Mouse (Mus musculus) neural tube, embryonic 15.5 days (tissue): ENCODE measurements around the gene Rere. TPM values are rescaled to one million over a fixed set of nuclear protein-coding genes. Genes with fewer than 3 reads are reported as not detected.
"Not testable (repeated sequence)": the region's sequence is repeated elsewhere in the genome, so short reads cannot be mapped to it uniquely, and the experiment has no call there.

ENCODE experiments used
- ATAC-seq: fragments of 200-750 bp; cut with Nextera tagmentation; 2 replicates; pipeline ENCODE4 v1.8.0; 2017; ENCODE audit warnings: mild to moderate bottlenecking, moderate TSS enrichment, moderate library complexity; ENCODE audit not compliant: low FRiP score
- H3K27ac ChIP-seq: fragments of 300-500 bp; sonication (generic); replicated peaks from 2 replicates; pipeline ENCODE4 v1.5.1; 2015; ENCODE audit warnings: mild to moderate bottlenecking, inconsistent platforms
- H3K27me3 ChIP-seq: fragments of 300-500 bp; sonication (generic); replicated peaks from 2 replicates; pipeline ENCODE4 v1.6.1; 2015; ENCODE audit warnings: inconsistent platforms
- H3K36me3 ChIP-seq: fragments of 300-500 bp; sonication (generic); 2 replicates; pipeline ENCODE4 v1.6.1; 2015; ENCODE audit warnings: inconsistent platforms
- H3K4me1 ChIP-seq: fragments of 300-500 bp; sonication (generic); 2 replicates; pipeline ENCODE4 v1.6.1; 2015; ENCODE audit warnings: inconsistent platforms
- H3K4me2 ChIP-seq: fragments of 300-500 bp; sonication (generic); 2 replicates; pipeline ENCODE4 v1.6.1; 2015; ENCODE audit warnings: inconsistent platforms, mild to moderate bottlenecking, moderate library complexity
- H3K4me3 ChIP-seq: fragments of 300-500 bp; sonication (generic); replicated peaks from 2 replicates; pipeline ENCODE4 v1.5.1; 2015; ENCODE audit warnings: mild to moderate bottlenecking, inconsistent platforms
- H3K9ac ChIP-seq: fragments of 300-500 bp; sonication (generic); replicated peaks from 2 replicates; pipeline ENCODE4 v1.6.1; 2015; ENCODE audit warnings: mild to moderate bottlenecking, inconsistent platforms
- H3K9me3 ChIP-seq: fragments of 300-500 bp; sonication (generic); replicated peaks from 2 replicates; pipeline ENCODE4 v1.6.1; 2016; ENCODE audit warnings: inconsistent platforms
- WGBS: fragments of 180-500 bp; shearing (Covaris S2); methylation state at CpG from one replicate; pipeline ENCODE4 v1.1.7; 2015; ENCODE audit warnings: mixed read lengths; 5-methylcytosine and 5-hydroxymethylcytosine counted together
- polyA plus RNA-seq: library from polyadenylated mRNA; unstranded; fragments of >200 nt; fragmentation: Nextera tagmentation; extraction: Ambion mirVana; gene quantifications from 2 replicates; pipeline ENCODE4 v1.2.1, GENCODE M21; 2015

Gene Rere
- polyA plus RNA-seq, 1 experiment from 2014 or later: 34.6 TPM

- 88% methylated on average over 15 of the region's 15 CpGs for WGBS
- Histone ChIP-seq H3K4me3 (no peak overlapping the region), H3K4me1 (peaks cover 36% of the 10 kb centered on the region), H3K27ac (peak overlapping the region; percentile 28; the same call in 1 of the 2 replicates), H3K9me3 (no peaks in the 10 kb centered on the region), H3K9ac (no peak overlapping the region), H3K4me2 (no peak overlapping the region), H3K36me3 (no peaks in the 10 kb centered on the region), H3K27me3 (no peaks in the 10 kb centered on the region)
- no peak for ATAC-seq
Observed at GRCm38 (mm10) chr4:150552751-150553600, 271.5 kb downstream of the Rere start.

GRCm38 (mm10) chr4:150555783-150556182, 274.3 kb downstream of the Rere start:
- Histone ChIP-seq H3K4me3 (no peak overlapping the region), H3K4me1 (peaks cover 37% of the 10 kb centered on the region), H3K36me3 (no peaks in the 10 kb centered on the region), H3K4me2 (no peak overlapping the region), H3K27ac (peak overlapping the region; percentile 91), H3K9me3 (no peaks in the 10 kb centered on the region), H3K27me3 (no peaks in the 10 kb centered on the region), H3K9ac (no peak overlapping the region)
- no peak for ATAC-seq

GRCm38 (mm10) chr4:150556382-150557221, 275.2 kb downstream of the Rere start:
- Histone ChIP-seq H3K27me3 (no peaks in the 10 kb centered on the region), H3K9ac (0 out of 2 replicates have a peak overlapping the region, but pooled peaks have one; percentile 9), H3K9me3 (no peaks in the 10 kb centered on the region), H3K27ac (peak overlapping the region; percentile 91), H3K4me2 (peak overlapping the region; percentile 34), H3K4me3 (no peak overlapping the region), H3K36me3 (no peaks in the 10 kb centered on the region), H3K4me1 (peaks cover 41% of the 10 kb centered on the region)
- 3% methylated on average over 17 of the region's 17 CpGs for WGBS
- ATAC-seq: peak; percentile 90

- not testable (repeated sequence) for H3K36me3 ChIP-seq, H3K4me3 ChIP-seq, H3K4me2 ChIP-seq, H3K9ac ChIP-seq, H3K9me3 ChIP-seq, H3K27me3 ChIP-seq
- ATAC-seq: peak; percentile 28; the same call in 1 of the 2 replicates
- Histone ChIP-seq H3K4me1 (peaks cover 42% of the 10 kb centered on the region), H3K27ac (peak overlapping the region; percentile 91)
- WGBS: 35% methylated on average over 3 of the region's 3 CpGs
Observed at GRCm38 (mm10) chr4:150557289-150557688, 275.8 kb downstream of the Rere start.

GRCm38 (mm10) chr4:150557976-150558375, 276.5 kb downstream of the Rere start:
- Histone ChIP-seq H3K27ac (peak overlapping the region; percentile 91), H3K36me3 (no peaks in the 10 kb centered on the region), H3K4me2 (no peak overlapping the region), H3K27me3 (no peaks in the 10 kb centered on the region), H3K4me3 (no peak overlapping the region), H3K4me1 (peaks cover 48% of the 10 kb centered on the region), H3K9ac (no peak overlapping the region), H3K9me3 (no peaks in the 10 kb centered on the region)
- WGBS: 17% methylated on average over 1 of the region's 1 CpGs
- no peak for ATAC-seq

GRCm38 (mm10) chr4:150559514-150559913, 278.1 kb downstream of the Rere start:
- Histone ChIP-seq H3K9ac (no peak overlapping the region), H3K4me3 (no peak overlapping the region), H3K27ac (no peak overlapping the region), H3K4me1 (peaks cover 61% of the 10 kb centered on the region), H3K36me3 (no peaks in the 10 kb centered on the region), H3K4me2 (no peak overlapping the region), H3K27me3 (no peaks in the 10 kb centered on the region), H3K9me3 (no peaks in the 10 kb centered on the region)
- 69% methylated on average over 3 of the region's 3 CpGs for WGBS
- ATAC-seq: no peak

GRCm38 (mm10) chr4:150563281-150563680, 281.8 kb downstream of the Rere start:
- H3K36me3 ChIP-seq: no peaks in the 10 kb centered on the region
- H3K4me2 ChIP-seq: no peak overlapping the region
- 31% methylated on average over 5 of the region's 5 CpGs for WGBS
- no peaks in the 10 kb centered on the region for H3K27me3 ChIP-seq
- H3K9ac ChIP-seq: no peak overlapping the region
- peaks cover 48% of the 10 kb centered on the region for H3K4me1 ChIP-seq
- no peaks in the 10 kb centered on the region for H3K9me3 ChIP-seq
- peak overlapping the region; percentile 34; the same call in 1 of the 2 replicates for H3K27ac ChIP-seq
- no peak for ATAC-seq
- no peak overlapping the region for H3K4me3 ChIP-seq

GRCm38 (mm10) chr4:150566193-150566592, 284.7 kb downstream of the Rere start:
- no peak overlapping the region for H3K27ac ChIP-seq
- ATAC-seq: no peak
- H3K27me3 ChIP-seq: no peaks in the 10 kb centered on the region
- no peaks in the 10 kb centered on the region for H3K36me3 ChIP-seq
- H3K4me3 ChIP-seq: no peak overlapping the region
- WGBS: 81% methylated on average over 6 of the region's 6 CpGs
- H3K9ac ChIP-seq: no peak overlapping the region
- H3K4me1 ChIP-seq: peaks cover 64% of the 10 kb centered on the region
- no peak overlapping the region for H3K4me2 ChIP-seq
- no peaks in the 10 kb centered on the region for H3K9me3 ChIP-seq

- no peaks in the 10 kb centered on the region for H3K36me3 ChIP-seq
- ATAC-seq: peak; percentile 5; the same call in 1 of the 2 replicates
- peak overlapping the region; percentile 69 for H3K4me3 ChIP-seq
- 29% methylated on average over 9 of the region's 9 CpGs for WGBS
- H3K27me3 ChIP-seq: no peaks in the 10 kb centered on the region
- peaks cover 59% of the 10 kb centered on the region for H3K4me1 ChIP-seq
- no peaks in the 10 kb centered on the region for H3K9me3 ChIP-seq
- peak overlapping the region; percentile 78 for H3K9ac ChIP-seq
- H3K4me2 ChIP-seq: peak overlapping the region; percentile 78
- H3K27ac ChIP-seq: peak overlapping the region; percentile 96
Observed at GRCm38 (mm10) chr4:150568318-150569134, 287.1 kb downstream of the Rere start.

- Histone ChIP-seq H3K4me3 (peak overlapping the region; percentile 69), H3K4me2 (peak overlapping the region; percentile 78), H3K27me3 (no peaks in the 10 kb centered on the region), H3K36me3 (no peaks in the 10 kb centered on the region), H3K27ac (peak overlapping the region; percentile 96), H3K4me1 (peaks cover 51% of the 10 kb centered on the region), H3K9me3 (no peaks in the 10 kb centered on the region), H3K9ac (peak overlapping the region; percentile 78)
- peak; percentile 90 for ATAC-seq
- under 1% methylated on average over 70 of the region's 73 CpGs for WGBS
Observed at GRCm38 (mm10) chr4:150569135-150569833, 287.8 kb downstream of the Rere start.
